Mouse (Mus musculus) kidney, embryonic 15.5 days (tissue): ENCODE data around the gene Adamtsl1. TPM values are rescaled to one million over a fixed set of nuclear protein-coding genes. Genes with fewer than 3 reads are reported as not detected.
A peak's percentile ranks its signal among the peaks of the same experiment; 100 is the strongest.

ENCODE experiments used
- ATAC-seq: fragments of 200-750 bp; cut with Nextera tagmentation; replicated peaks from 2 replicates; pipeline ENCODE4 v1.8.0; 2017; ENCODE audit warnings: moderate TSS enrichment; ENCODE audit not compliant: low FRiP score
- H3K27ac ChIP-seq: fragments of 300-500 bp; sonication (generic); 2 replicates; pipeline ENCODE4 v1.5.1; 2015; ENCODE audit warnings: mild to moderate bottlenecking, inconsistent platforms
- H3K27me3 ChIP-seq: fragments of 300-500 bp; sonication (generic); 2 replicates; pipeline ENCODE4 v1.6.1; 2015; ENCODE audit warnings: inconsistent platforms
- H3K36me3 ChIP-seq: fragments of 300-500 bp; sonication (generic); 2 replicates; pipeline ENCODE4 v1.6.1; 2015; ENCODE audit warnings: inconsistent platforms
- H3K4me1 ChIP-seq: fragments of 300-500 bp; sonication (generic); 2 replicates; pipeline ENCODE4 v1.6.1; 2015; ENCODE audit warnings: inconsistent platforms
- H3K4me2 ChIP-seq: fragments of 300-500 bp; sonication (generic); 2 replicates; pipeline ENCODE4 v1.6.1; 2015; ENCODE audit warnings: moderate library complexity, mild to moderate bottlenecking, inconsistent platforms
- H3K4me3 ChIP-seq: fragments of 300-500 bp; sonication (generic); replicated peaks from 2 replicates; pipeline ENCODE4 v1.5.1; 2015; ENCODE audit warnings: mild to moderate bottlenecking, inconsistent platforms
- H3K9ac ChIP-seq: fragments of 300-500 bp; sonication (generic); 2 replicates; pipeline ENCODE4 v1.6.1; 2015; ENCODE audit warnings: mild to moderate bottlenecking, inconsistent platforms
- H3K9me3 ChIP-seq: fragments of 300-500 bp; sonication (generic); replicated peaks from 2 replicates; pipeline ENCODE4 v1.6.1; 2016; ENCODE audit warnings: inconsistent platforms
- WGBS: fragments of 180-500 bp; shearing (Covaris S2); methylation state at CpG from one replicate; pipeline ENCODE4 v1.1.7; 2015; ENCODE audit warnings: mixed read lengths; 5-methylcytosine and 5-hydroxymethylcytosine counted together
- polyA plus RNA-seq: library from polyadenylated mRNA; unstranded; fragments of >200 nt; fragmentation: Nextera tagmentation; extraction: Ambion mirVana; gene quantifications from 2 replicates; pipeline ENCODE4 v1.2.1, GENCODE M21; 2015

The Adamtsl1 gene
- polyA plus RNA-seq, 1 experiment from 2014 or later, result 21.5 TPM

GRCm38 (mm10) chr4:85763161-85764014 lies 249.4 kb downstream of the Adamtsl1 start:
- no peaks in the 10 kb centered on the region for H3K27me3 ChIP-seq
- H3K4me2 ChIP-seq, result no peak overlapping the region
- no peak for ATAC-seq
- H3K27ac ChIP-seq, result no peak overlapping the region
- 0 out of 2 replicates have a peak, but pooled peaks cover 6% of the 10 kb centered on the region for H3K4me1 ChIP-seq
- 60% methylated on average over 5 of the region's 5 CpGs for WGBS
- H3K9ac ChIP-seq, result no peak overlapping the region
- no peak overlapping the region for H3K4me3 ChIP-seq
- H3K9me3 ChIP-seq, result no peaks in the 10 kb centered on the region
- no peaks in the 10 kb centered on the region for H3K36me3 ChIP-seq

DNA sequence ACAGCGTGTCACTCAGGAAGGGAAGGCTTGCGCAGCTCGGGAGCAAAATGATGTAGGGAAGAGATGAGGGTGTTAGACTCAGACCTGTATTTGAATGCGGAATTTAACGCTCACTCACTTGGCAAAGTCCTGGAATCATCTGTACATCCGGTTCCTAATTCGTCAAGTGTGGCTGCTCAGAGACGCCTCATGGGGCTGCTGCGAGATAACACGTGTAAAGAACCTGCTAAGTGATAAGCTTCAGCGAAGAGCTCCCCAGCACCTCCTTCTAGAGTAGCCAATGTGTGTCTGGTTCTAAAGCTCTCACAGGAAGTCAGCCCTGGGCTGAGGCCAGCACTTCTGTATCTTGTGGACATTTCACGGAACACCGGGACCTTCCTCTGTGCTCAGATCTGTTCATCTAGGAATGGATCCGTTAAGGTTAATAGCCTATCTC lies 250.1 kb downstream of the Adamtsl1 start:
- no peaks in the 10 kb centered on the region for H3K36me3 ChIP-seq
- H3K9ac ChIP-seq, result no peak overlapping the region
- 92% methylated on average over 14 of the region's 14 CpGs for WGBS
- 0 out of 2 replicates have a peak, but pooled peaks cover 6% of the 10 kb centered on the region for H3K4me1 ChIP-seq
- H3K4me2 ChIP-seq, result no peak overlapping the region
- H3K27me3 ChIP-seq, result no peaks in the 10 kb centered on the region
- H3K4me3 ChIP-seq, result no peak overlapping the region
- no peak overlapping the region for H3K27ac ChIP-seq
- no peaks in the 10 kb centered on the region for H3K9me3 ChIP-seq
- ATAC-seq, result no peak

DNA sequence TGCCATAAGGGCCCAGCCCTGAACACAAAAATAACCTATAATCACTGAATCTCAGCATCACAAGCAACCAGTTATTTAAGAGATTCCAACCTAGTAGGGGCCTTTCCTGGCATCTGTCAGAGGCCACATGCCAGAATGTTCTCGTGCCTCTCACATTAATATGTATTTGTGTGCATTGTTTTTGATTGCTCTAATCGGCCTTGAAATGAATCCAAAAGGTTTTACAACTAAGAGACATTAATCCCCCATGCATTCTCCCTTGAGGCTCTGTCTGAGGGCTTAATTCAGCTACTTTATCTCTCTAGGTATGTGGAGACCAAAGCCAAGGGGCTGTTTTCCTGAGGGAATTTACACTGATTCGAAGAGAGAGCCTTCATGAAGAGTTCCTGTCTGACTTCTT lies 250.5 kb downstream of the Adamtsl1 start:
- H3K4me2 ChIP-seq, result no peak overlapping the region
- no peaks in the 10 kb centered on the region for H3K36me3 ChIP-seq
- no peaks in the 10 kb centered on the region for H3K9me3 ChIP-seq
- ATAC-seq, result no peak
- WGBS, result 75% methylated on average over 3 of the region's 3 CpGs
- H3K27me3 ChIP-seq, result no peaks in the 10 kb centered on the region
- no peak overlapping the region for H3K9ac ChIP-seq
- H3K27ac ChIP-seq, result no peak overlapping the region
- 0 out of 2 replicates have a peak, but pooled peaks cover 6% of the 10 kb centered on the region for H3K4me1 ChIP-seq
- no peak overlapping the region for H3K4me3 ChIP-seq

GRCm38 (mm10) chr4:85767666-85768065 lies 253.7 kb downstream of the Adamtsl1 start:
- Histone ChIP-seq H3K4me1 (0 out of 2 replicates have a peak, but pooled peaks cover 6% of the 10 kb centered on the region), H3K36me3 (no peaks in the 10 kb centered on the region), H3K9ac (no peak overlapping the region), H3K4me3 (no peak overlapping the region), H3K27ac (peak overlapping the region; percentile 46), H3K27me3 (no peaks in the 10 kb centered on the region), H3K4me2 (no peak overlapping the region), H3K9me3 (no peaks in the 10 kb centered on the region)
- 71% methylated on average over 6 of the region's 6 CpGs for WGBS
- ATAC-seq, result peak; percentile 58; the same call in 1 of the 2 replicates

DNA sequence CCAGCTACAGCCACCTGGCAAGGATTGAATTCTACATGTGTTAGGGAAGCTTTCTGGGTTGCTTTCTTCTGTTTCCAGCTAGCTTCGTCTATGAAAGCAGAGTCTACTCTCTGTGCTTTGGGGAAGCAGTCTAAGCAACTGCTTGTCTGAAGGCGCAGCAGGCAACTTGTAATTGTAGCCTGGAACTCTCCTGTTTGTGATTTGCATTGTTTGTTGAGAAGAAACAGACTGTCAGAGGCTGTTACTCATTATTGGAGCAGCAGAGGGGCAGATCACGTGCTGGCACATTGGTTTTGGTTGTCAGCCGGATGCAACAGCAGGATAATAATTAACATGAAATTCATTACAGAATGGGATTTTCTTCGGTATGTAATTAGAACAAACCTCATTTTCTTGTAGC lies 254.1 kb downstream of the Adamtsl1 start:
- 49% methylated on average over 5 of the region's 5 CpGs for WGBS

DNA sequence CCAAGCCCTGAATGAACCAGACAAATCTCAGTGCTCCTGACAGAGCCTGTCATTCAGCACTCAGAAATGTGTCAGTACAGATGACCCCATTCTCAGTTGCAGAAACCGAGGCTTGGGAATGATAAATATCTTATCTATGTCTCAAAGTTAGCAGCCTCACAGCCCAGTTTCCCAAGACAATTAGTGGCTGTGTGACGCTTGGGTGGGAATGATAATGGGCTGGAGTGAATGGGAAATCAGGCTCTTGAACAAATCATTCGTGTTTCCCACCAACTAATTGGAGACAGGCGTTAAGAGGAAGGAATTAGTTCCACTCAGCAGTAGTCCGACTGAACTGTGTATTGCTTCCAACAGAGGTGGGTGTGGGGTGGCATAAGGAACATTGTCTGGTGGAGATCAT lies 268.5 kb downstream of the Adamtsl1 start:
- Histone ChIP-seq H3K27ac (no peak overlapping the region), H3K36me3 (no peaks in the 10 kb centered on the region), H3K4me2 (no peak overlapping the region), H3K9ac (no peak overlapping the region), H3K27me3 (no peaks in the 10 kb centered on the region), H3K4me1 (no peaks in the 10 kb centered on the region), H3K9me3 (no peaks in the 10 kb centered on the region), H3K4me3 (no peak overlapping the region)
- no peak for ATAC-seq
- WGBS, result 36% methylated on average over 5 of the region's 5 CpGs

More for the DNA sequence above, 254.1 kb downstream of the Adamtsl1 start:
- 0 out of 2 replicates have a peak, but pooled peaks cover 6% of the 10 kb centered on the region for H3K4me1 ChIP-seq
- no peak overlapping the region for H3K9ac ChIP-seq
- ATAC-seq, result peak; percentile 80
- no peaks in the 10 kb centered on the region for H3K27me3 ChIP-seq
- peak overlapping the region; percentile 46 for H3K27ac ChIP-seq
- no peak overlapping the region for H3K4me2 ChIP-seq
- H3K4me3 ChIP-seq, result no peak overlapping the region
- no peaks in the 10 kb centered on the region for H3K36me3 ChIP-seq
- no peaks in the 10 kb centered on the region for H3K9me3 ChIP-seq

- ATAC-seq, result no peak
- WGBS, result 62% methylated on average over 6 of the region's 6 CpGs
Observed at GRCm38 (mm10) chr4:85783768-85784379, 269.9 kb downstream of the Adamtsl1 start.

GRCm38 (mm10) chr4:85784428-85784827 lies 270.5 kb downstream of the Adamtsl1 start:
- Histone ChIP-seq H3K9me3 (no peaks in the 10 kb centered on the region), H3K4me2 (no peak overlapping the region), H3K4me3 (no peak overlapping the region), H3K36me3 (no peaks in the 10 kb centered on the region), H3K4me1 (no peaks in the 10 kb centered on the region), H3K9ac (no peak overlapping the region), H3K27ac (no peak overlapping the region), H3K27me3 (no peaks in the 10 kb centered on the region)
- 55% methylated on average over 4 of the region's 4 CpGs for WGBS
- no peak for ATAC-seq

More at GRCm38 (mm10) chr4:85783768-85784379, 269.9 kb downstream of the Adamtsl1 start:
- H3K4me3 ChIP-seq, result no peak overlapping the region
- H3K36me3 ChIP-seq, result no peaks in the 10 kb centered on the region
- H3K27me3 ChIP-seq, result no peaks in the 10 kb centered on the region
- H3K4me2 ChIP-seq, result no peak overlapping the region
- no peak overlapping the region for H3K27ac ChIP-seq
- H3K4me1 ChIP-seq, result no peaks in the 10 kb centered on the region
- no peaks in the 10 kb centered on the region for H3K9me3 ChIP-seq
- no peak overlapping the region for H3K9ac ChIP-seq

DNA sequence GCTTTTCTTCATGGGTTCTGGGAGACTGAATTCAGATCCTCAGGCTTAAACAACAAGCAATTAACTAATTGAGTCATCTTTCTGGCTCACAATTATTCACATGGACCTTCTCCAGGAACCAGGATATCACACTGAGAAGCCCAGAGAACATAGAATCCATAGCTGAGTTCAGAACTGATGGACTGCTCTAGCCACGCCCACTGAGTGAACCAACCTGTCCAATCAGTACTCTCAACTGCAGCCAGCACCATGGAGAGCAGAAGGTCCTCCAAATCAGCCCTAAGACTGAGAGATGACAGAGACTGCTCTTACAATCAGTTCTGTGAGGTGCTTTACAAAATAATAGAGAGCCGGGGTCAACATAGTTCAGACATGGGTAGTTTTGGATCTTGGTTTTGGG lies 276.3 kb downstream of the Adamtsl1 start:
- Histone ChIP-seq H3K4me3 (no peak overlapping the region), H3K36me3 (no peaks in the 10 kb centered on the region), H3K9me3 (no peaks in the 10 kb centered on the region), H3K9ac (no peak overlapping the region), H3K4me2 (no peak overlapping the region), H3K27me3 (no peaks in the 10 kb centered on the region), H3K27ac (no peak overlapping the region), H3K4me1 (no peaks in the 10 kb centered on the region)
- WGBS, result 52% methylated on average over 2 of the region's 2 CpGs
- ATAC-seq, result 0 out of 2 replicates have a peak, but pooled peaks have one; percentile 56

DNA sequence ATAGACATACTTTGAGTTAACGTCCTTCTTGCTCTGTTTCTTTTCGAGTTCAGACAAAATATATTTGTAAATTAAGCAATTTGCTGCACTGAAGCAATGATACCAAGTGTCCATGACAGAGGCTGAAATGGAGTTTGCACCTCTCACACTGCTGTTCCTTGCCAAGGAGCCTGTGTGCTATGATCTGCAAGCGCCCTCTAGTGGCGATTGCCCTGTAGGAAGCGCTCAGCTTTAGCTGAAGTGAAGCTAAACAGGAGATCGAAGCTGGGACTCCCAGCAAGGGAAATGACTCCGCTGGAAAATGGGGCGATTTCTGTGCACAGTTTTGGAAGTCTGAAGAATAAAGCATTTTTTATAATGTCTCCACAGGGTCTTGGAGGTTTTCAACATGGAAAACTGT lies 287.8 kb downstream of the Adamtsl1 start:
- ATAC-seq, result peak; percentile 79
- WGBS, result 4% methylated on average over 8 of the region's 8 CpGs
- H3K36me3 ChIP-seq, result no peaks in the 10 kb centered on the region
- no peaks in the 10 kb centered on the region for H3K4me1 ChIP-seq
- no peak overlapping the region for H3K27ac ChIP-seq
- no peak overlapping the region for H3K4me2 ChIP-seq
- H3K4me3 ChIP-seq, result no peak overlapping the region
- no peak overlapping the region for H3K9ac ChIP-seq
- H3K27me3 ChIP-seq, result no peaks in the 10 kb centered on the region; the same call in 1 of the 2 replicates
- no peaks in the 10 kb centered on the region for H3K9me3 ChIP-seq

- H3K9me3 ChIP-seq, result no peaks in the 10 kb centered on the region
- no peak for ATAC-seq
- no peaks in the 10 kb centered on the region for H3K4me1 ChIP-seq
- H3K9ac ChIP-seq, result no peak overlapping the region
- H3K4me3 ChIP-seq, result no peak overlapping the region
- no peak overlapping the region for H3K4me2 ChIP-seq
- no peaks in the 10 kb centered on the region for H3K36me3 ChIP-seq
- H3K27me3 ChIP-seq, result no peaks in the 10 kb centered on the region
- H3K27ac ChIP-seq, result no peak overlapping the region
- WGBS, result 71% methylated on average over 3 of the region's 3 CpGs
Observed at GRCm38 (mm10) chr4:85814418-85814817, 300.4 kb downstream of the Adamtsl1 start.

DNA sequence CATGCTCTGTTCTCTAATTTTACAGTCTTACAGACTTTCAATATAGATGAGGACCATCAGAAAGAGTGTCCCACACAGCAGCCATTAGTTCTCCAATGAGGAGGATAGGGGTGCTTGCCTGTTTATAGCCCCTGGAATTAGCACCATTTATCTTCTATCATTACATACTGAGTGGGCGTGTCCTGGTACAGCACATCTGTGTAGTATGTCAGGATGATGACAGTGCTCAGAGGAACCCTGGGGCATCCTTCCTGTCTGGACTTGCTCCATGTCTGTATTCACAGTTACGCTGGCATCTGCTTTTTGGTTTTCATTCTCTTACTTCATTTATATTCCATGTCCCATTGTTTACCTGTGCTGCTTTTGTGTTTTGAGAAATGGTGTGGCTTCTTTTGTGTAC lies 304.5 kb downstream of the Adamtsl1 start:
- Histone ChIP-seq H3K27me3 (no peaks in the 10 kb centered on the region), H3K4me2 (no peak overlapping the region), H3K9ac (no peak overlapping the region), H3K4me1 (no peaks in the 10 kb centered on the region), H3K4me3 (no peak overlapping the region), H3K36me3 (no peaks in the 10 kb centered on the region), H3K27ac (no peak overlapping the region), H3K9me3 (no peaks in the 10 kb centered on the region)
- ATAC-seq, result no peak
- 81% methylated on average over 2 of the region's 2 CpGs for WGBS
